Mouse (Mus musculus) forebrain, postnatal 0 days (tissue): ENCODE measurements around the gene Zfp750. TPM values are rescaled to one million over a fixed set of nuclear protein-coding genes. Genes with fewer than 3 reads are reported as not detected.
A peak's percentile ranks its signal among the peaks of the same experiment; 100 is the strongest.

Experiments used
- ATAC-seq: fragments of 200-750 bp; cut with Nextera tagmentation; 2 replicates; pipeline ENCODE4 v1.8.0; 2017; ENCODE audit warnings: mild to moderate bottlenecking, moderate library complexity
- DNase-seq: peaks from one replicate; pipeline ENCODE4 v3.0.0-alpha.2; 2015
- H3K27ac ChIP-seq: fragments of 300-500 bp; sonication (generic); 2 replicates; pipeline ENCODE4 v1.5.1; 2014; ENCODE audit warnings: low read depth, mild to moderate bottlenecking, antibody characterized with exemption, low read length, moderate library complexity, mixed read lengths
- H3K27me3 ChIP-seq: fragments of 300-500 bp; sonication (generic); 2 replicates; pipeline ENCODE4 v1.6.1; 2014; ENCODE audit warnings: mild to moderate bottlenecking, low read length, mixed read lengths; ENCODE audit not compliant: insufficient read depth
- H3K36me3 ChIP-seq: fragments of 300-500 bp; sonication (generic); 2 replicates; pipeline ENCODE4 v1.6.1; 2014; ENCODE audit warnings: mild to moderate bottlenecking, moderate library complexity; ENCODE audit not compliant: insufficient read depth
- H3K4me1 ChIP-seq: fragments of 300-500 bp; sonication (generic); 2 replicates; pipeline ENCODE4 v1.6.1; 2014; ENCODE audit warnings: antibody characterized with exemption; ENCODE audit not compliant: insufficient read depth
- H3K4me2 ChIP-seq: fragments of 300-500 bp; sonication (generic); 2 replicates; pipeline ENCODE4 v1.6.1; 2014; ENCODE audit warnings: low read depth, mild to moderate bottlenecking, moderate library complexity
- H3K4me3 ChIP-seq: fragments of 300-500 bp; sonication (generic); 2 replicates; pipeline ENCODE4 v1.5.1; 2014; ENCODE audit warnings: low read depth, low read length, mixed read lengths
- H3K9ac ChIP-seq: fragments of 300-500 bp; sonication (generic); 2 replicates; pipeline ENCODE4 v1.6.1; 2014; ENCODE audit warnings: mild to moderate bottlenecking
- H3K9me3 ChIP-seq: fragments of 300-500 bp; sonication (generic); 2 replicates; pipeline ENCODE4 v1.6.1; 2016; ENCODE audit warnings: low read length
- CTCF ChIP-seq: sonication (generic); IDR thresholded peaks from 2 replicates; pipeline ENCODE4 v1.5.1; 2016; ENCODE audit warnings: antibody characterized with exemption, control low read depth, low read depth
- WGBS: fragments of 180-500 bp; shearing (Covaris S2); extraction: QIAGEN DNeasy Blood & Tissue Kit; methylation state at CpG from one replicate; pipeline ENCODE4 v1.1.7; 2014; 5-methylcytosine and 5-hydroxymethylcytosine counted together
- polyA plus RNA-seq: library from polyadenylated mRNA; unstranded; fragments of >200 nt; fragmentation: Nextera tagmentation; extraction: Ambion mirVana; gene quantifications from 2 replicates; pipeline ENCODE4 v1.2.1, GENCODE M21; 2015
- total RNA-seq: library from RNA; depleted of rRNA; stranded (reverse); fragments of >200 nt; gene quantifications from 2 replicates; pipeline ENCODE4 v1.2.3, GENCODE M21; 2014; rRNA removed

Gene Zfp750
- total and polyA plus RNA-seq, 2 experiments from 2014 or later, result 0.14 to 0.18 TPM

- WGBS, result 92% methylated on average over 15 of the region's 15 CpGs
Observed at GRCm38 (mm10) chr11:121479476-121480203, 39.5 kb downstream of the Zfp750 start.

GRCm38 (mm10) chr11:121475699-121476415 lies 43.3 kb downstream of the Zfp750 start:
- TF ChIP-seq CTCF, result peak; percentile 95
- DNase-seq (peak; percentile 89), ATAC-seq (peak; percentile 64; the same call in 1 of the 2 replicates)
- WGBS, result 31% methylated on average over 9 of the region's 9 CpGs
- Histone ChIP-seq H3K4me1 (no peaks in the 10 kb centered on the region), H3K9me3 (no peaks in the 10 kb centered on the region), H3K4me3 (no peak overlapping the region), H3K9ac (no peak overlapping the region), H3K27me3 (no peaks in the 10 kb centered on the region), H3K27ac (no peak overlapping the region), H3K4me2 (no peak overlapping the region), H3K36me3 (peaks cover 31% of the 10 kb centered on the region)

More at GRCm38 (mm10) chr11:121479476-121480203, 39.5 kb downstream of the Zfp750 start:
- no peak for TF ChIP-seq CTCF
- H3K4me1 ChIP-seq, result no peaks in the 10 kb centered on the region
- no peaks in the 10 kb centered on the region for H3K27me3 ChIP-seq
- no peak overlapping the region for H3K4me2 ChIP-seq
- ATAC-seq (no peak), DNase-seq (no peak)
- H3K9me3 ChIP-seq, result no peaks in the 10 kb centered on the region
- no peak overlapping the region for H3K27ac ChIP-seq
- no peak overlapping the region for H3K4me3 ChIP-seq
- H3K9ac ChIP-seq, result no peak overlapping the region
- H3K36me3 ChIP-seq, result peaks cover 47% of the 10 kb centered on the region

GRCm38 (mm10) chr11:121474831-121475230 lies 44.3 kb downstream of the Zfp750 start:
- Histone ChIP-seq H3K36me3 (peaks cover 30% of the 10 kb centered on the region), H3K27ac (no peak overlapping the region), H3K4me1 (no peaks in the 10 kb centered on the region), H3K9ac (no peak overlapping the region), H3K27me3 (no peaks in the 10 kb centered on the region), H3K4me3 (no peak overlapping the region), H3K4me2 (no peak overlapping the region), H3K9me3 (no peaks in the 10 kb centered on the region)
- DNase-seq, result no peak
- ATAC-seq, result no peak
- TF ChIP-seq CTCF, result no peak
- 84% methylated on average over 3 of the region's 3 CpGs for WGBS

GRCm38 (mm10) chr11:121467408-121467807 lies 51.7 kb downstream of the Zfp750 start:
- Histone ChIP-seq H3K9me3 (no peaks in the 10 kb centered on the region), H3K4me1 (no peaks in the 10 kb centered on the region), H3K27me3 (no peaks in the 10 kb centered on the region), H3K36me3 (peaks cover 51% of the 10 kb centered on the region), H3K4me3 (no peak overlapping the region), H3K27ac (no peak overlapping the region), H3K9ac (no peak overlapping the region), H3K4me2 (no peak overlapping the region)
- TF ChIP-seq CTCF, result no peak
- no peak for ATAC-seq
- no peak for DNase-seq
- WGBS, result 95% methylated on average over 6 of the region's 6 CpGs

Other genes with a start within 250 kb of the Zfp750 start
- 71.6 and 85.0 TPM in 2 replicates for gene Wdr45b, start 164.9 kb downstream of the Zfp750 start, total RNA-seq
- 92.6 and 103 TPM in 2 replicates for gene Wdr45b, start 164.9 kb downstream of the Zfp750 start, polyA plus RNA-seq
- gene Rab40b, start 131.1 kb downstream of the Zfp750 start, total RNA-seq, result 19.5 and 19.7 TPM in 2 replicates
- gene Rab40b, start 131.1 kb downstream of the Zfp750 start, polyA plus RNA-seq, result 16.4 and 22.3 TPM in 2 replicates
- 19.0 and 19.7 TPM in 2 replicates for gene Fn3krp, start 97.9 kb downstream of the Zfp750 start, total RNA-seq
- gene Fn3krp, start 97.9 kb downstream of the Zfp750 start, polyA plus RNA-seq, result 7.0 and 8.2 TPM in 2 replicates
- 2.9 and 3.3 TPM in 2 replicates for gene Fn3k, start 84.4 kb downstream of the Zfp750 start, total RNA-seq
- gene Fn3k, start 84.4 kb downstream of the Zfp750 start, polyA plus RNA-seq, result 2.8 and 3.1 TPM in 2 replicates
- 75.3 and 90.8 TPM in 2 replicates for gene Tbcd, start 67.4 kb downstream of the Zfp750 start, total RNA-seq
- 49.3 and 56.5 TPM in 2 replicates for gene Tbcd, start 67.4 kb downstream of the Zfp750 start, polyA plus RNA-seq
- gene B3gntl1, start 153.8 kb upstream of the Zfp750 start, total RNA-seq, result 9.3 and 11.0 TPM in 2 replicates
- gene B3gntl1, start 153.8 kb upstream of the Zfp750 start, polyA plus RNA-seq, result 5.1 and 6.1 TPM in 2 replicates
- gene Metrnl, start 182.2 kb upstream of the Zfp750 start, total RNA-seq, result 9.6 and 13.3 TPM in 2 replicates
- 8.2 and 9.3 TPM in 2 replicates for gene Metrnl, start 182.2 kb upstream of the Zfp750 start, polyA plus RNA-seq